Mouse (Mus musculus) midbrain, embryonic 14.5 days (tissue): ENCODE results near the gene 1700001O22Rik. TPM values are rescaled to one million over a fixed set of nuclear protein-coding genes. Genes with fewer than 3 reads are reported as not detected.

Source experiments
- ATAC-seq: fragments of 200-750 bp; cut with Nextera tagmentation; 2 replicates; pipeline ENCODE4 v1.8.0; 2017; ENCODE audit warnings: moderate number of reproducible peaks, moderate library complexity; ENCODE audit not compliant: low FRiP score, low TSS enrichment
- DNase-seq: peaks from one replicate; pipeline ENCODE4 v3.0.0-alpha.2; 2015
- H3K27ac ChIP-seq: fragments of 300-500 bp; sonication (generic); replicated peaks from 2 replicates; pipeline ENCODE4 v1.5.1; 2014; ENCODE audit warnings: mild to moderate bottlenecking, low read depth, low read length, moderate library complexity
- H3K27me3 ChIP-seq: fragments of 300-500 bp; sonication (generic); 2 replicates; pipeline ENCODE4 v1.6.1; 2014; ENCODE audit warnings: low read length, control low read depth, mixed read lengths; ENCODE audit not compliant: control insufficient read depth, insufficient read depth
- H3K36me3 ChIP-seq: fragments of 300-500 bp; sonication (generic); 2 replicates; pipeline ENCODE4 v1.6.1; 2014; ENCODE audit warnings: low read length, control low read depth; ENCODE audit not compliant: control insufficient read depth, insufficient read depth
- H3K4me1 ChIP-seq: fragments of 300-500 bp; sonication (generic); 2 replicates; pipeline ENCODE4 v1.6.1; 2014; ENCODE audit warnings: mild to moderate bottlenecking, antibody characterized with exemption, low read length, control low read depth; ENCODE audit not compliant: control insufficient read depth, insufficient read depth
- H3K4me2 ChIP-seq: fragments of 300-500 bp; sonication (generic); 2 replicates; pipeline ENCODE4 v1.6.1; 2014; ENCODE audit warnings: mild to moderate bottlenecking, low read length, moderate library complexity
- H3K4me3 ChIP-seq: fragments of 300-500 bp; sonication (generic); replicated peaks from 2 replicates; pipeline ENCODE4 v1.5.1; 2014; ENCODE audit warnings: low read depth, low read length
- H3K9ac ChIP-seq: fragments of 300-500 bp; sonication (generic); replicated peaks from 2 replicates; pipeline ENCODE4 v1.6.1; 2014; ENCODE audit warnings: mild to moderate bottlenecking, low read length, moderate library complexity
- H3K9me3 ChIP-seq: fragments of 300-500 bp; sonication (generic); 2 replicates; pipeline ENCODE4 v1.6.1; 2016; ENCODE audit warnings: low read length, control low read depth, mixed read lengths; ENCODE audit not compliant: control insufficient read depth
- WGBS: fragments of 180-500 bp; shearing (Covaris S2); extraction: QIAGEN DNeasy Blood & Tissue Kit; methylation state at CpG from one replicate; pipeline ENCODE4 v1.1.7; 2014; 5-methylcytosine and 5-hydroxymethylcytosine counted together
- polyA plus RNA-seq: library from polyadenylated mRNA; unstranded; fragments of >200 nt; fragmentation: Nextera tagmentation; extraction: Ambion mirVana; gene quantifications from 2 replicates; pipeline ENCODE4 v1.2.1, GENCODE M21; 2014

The 1700001O22Rik gene
- polyA plus RNA-seq, 1 experiment from 2014 or later: 0.87 TPM

DNA sequence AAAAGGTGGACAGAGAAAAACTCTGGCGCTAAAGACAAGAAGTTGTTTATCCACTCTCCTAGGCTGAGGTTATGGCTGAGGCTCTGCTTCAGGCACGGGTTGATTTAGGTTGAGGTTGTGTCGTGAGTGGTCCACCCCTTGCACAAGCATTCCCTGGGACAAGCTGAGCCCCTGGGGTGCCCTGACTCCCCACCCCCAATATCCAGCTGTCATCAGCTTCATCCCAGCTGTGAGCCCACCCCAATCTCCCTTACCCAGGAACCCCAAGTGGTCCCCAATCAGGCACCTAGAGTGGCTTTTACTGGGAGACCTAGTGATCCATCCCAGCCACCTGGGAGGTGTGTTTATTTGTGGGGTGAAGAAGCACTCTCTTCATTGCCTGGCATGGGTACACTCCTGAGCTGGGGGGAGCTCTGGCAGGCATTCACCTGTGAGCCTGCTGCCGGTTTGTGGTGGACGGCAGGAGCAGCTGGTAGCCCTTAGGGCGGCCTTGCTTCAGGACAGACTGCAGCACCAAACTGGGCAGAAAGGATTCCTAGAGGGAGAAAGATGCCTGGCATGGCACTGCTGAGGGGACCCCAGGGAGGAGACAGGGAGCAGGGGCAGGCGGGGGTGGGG is 8.1 kb downstream of the 1700001O22Rik start:
- Histone ChIP-seq H3K4me1 (peaks cover 24% of the 10 kb centered on the region), H3K9me3 (no peaks in the 10 kb centered on the region), H3K4me3 (no peak overlapping the region), H3K36me3 (no peaks in the 10 kb centered on the region), H3K9ac (no peak overlapping the region), H3K27ac (peak overlapping the region; percentile 72; the same call in 1 of the 2 replicates), H3K27me3 (0 out of 2 replicates have a peak, but pooled peaks cover 2% of the 10 kb centered on the region), H3K4me2 (peak overlapping the region; percentile 65; the same call in 1 of the 2 replicates)
- ATAC-seq (no peak), DNase-seq (no peak)
- WGBS: 49% methylated on average over 7 of the region's 7 CpGs

DNA sequence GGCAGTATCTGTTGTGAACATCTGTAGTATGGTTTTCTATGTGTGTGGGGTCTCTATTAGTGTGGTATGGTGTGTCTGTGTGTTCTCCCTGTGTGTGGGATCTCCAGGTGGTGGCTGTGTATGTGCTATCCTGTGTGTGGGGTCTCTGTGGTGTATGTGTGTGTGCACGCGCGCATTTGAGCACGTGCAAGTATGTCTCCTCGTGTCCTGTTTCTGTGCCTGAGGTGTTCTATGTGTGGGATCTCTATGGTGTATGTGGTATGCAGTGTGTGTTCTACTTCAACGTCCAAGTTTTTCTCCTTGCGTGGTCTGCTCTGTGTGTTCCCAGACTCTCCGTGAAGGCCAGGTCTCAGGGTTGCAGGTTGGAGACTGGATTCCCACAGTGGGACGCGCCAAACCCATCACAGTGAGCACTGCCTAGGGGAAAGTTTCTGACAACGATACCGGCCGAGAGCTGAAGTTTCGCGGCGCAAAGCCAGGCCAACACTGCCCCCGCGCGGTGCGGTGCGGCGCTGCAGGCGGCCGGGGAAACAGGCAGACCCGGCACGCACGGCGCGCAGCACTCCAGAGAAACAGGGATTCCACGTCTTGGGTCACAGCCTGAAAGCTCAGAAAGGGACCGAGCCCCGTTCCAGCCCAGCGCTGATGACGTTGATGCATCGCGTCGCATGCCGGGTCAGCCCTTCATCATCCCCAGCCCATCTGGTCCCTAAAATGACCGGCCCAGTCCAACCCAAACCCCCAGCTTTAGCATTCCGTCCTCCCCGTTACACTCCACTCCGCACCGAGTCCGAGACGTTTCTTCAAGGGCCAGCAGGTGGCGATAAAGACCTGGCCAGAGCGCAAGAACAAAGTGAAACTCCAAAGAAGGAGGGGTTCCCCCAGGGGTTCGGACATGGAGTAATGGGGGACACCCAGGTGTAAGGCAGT is 9.0 kb downstream of the 1700001O22Rik start:
- Histone ChIP-seq H3K4me2 (peak overlapping the region; percentile 65), H3K36me3 (no peaks in the 10 kb centered on the region), H3K9ac (peak overlapping the region; percentile 46; the same call in 1 of the 2 replicates), H3K27ac (peak overlapping the region; percentile 82), H3K27me3 (0 out of 2 replicates have a peak, but pooled peaks cover under 1% of the 10 kb centered on the region), H3K9me3 (no peaks in the 10 kb centered on the region), H3K4me1 (peaks cover 24% of the 10 kb centered on the region), H3K4me3 (peak overlapping the region; percentile 32)
- WGBS: 6% methylated on average over 48 of the region's 48 CpGs
- peak; percentile 95 for DNase-seq
- peak; percentile 73; the same call in 1 of the 2 replicates for ATAC-seq

DNA sequence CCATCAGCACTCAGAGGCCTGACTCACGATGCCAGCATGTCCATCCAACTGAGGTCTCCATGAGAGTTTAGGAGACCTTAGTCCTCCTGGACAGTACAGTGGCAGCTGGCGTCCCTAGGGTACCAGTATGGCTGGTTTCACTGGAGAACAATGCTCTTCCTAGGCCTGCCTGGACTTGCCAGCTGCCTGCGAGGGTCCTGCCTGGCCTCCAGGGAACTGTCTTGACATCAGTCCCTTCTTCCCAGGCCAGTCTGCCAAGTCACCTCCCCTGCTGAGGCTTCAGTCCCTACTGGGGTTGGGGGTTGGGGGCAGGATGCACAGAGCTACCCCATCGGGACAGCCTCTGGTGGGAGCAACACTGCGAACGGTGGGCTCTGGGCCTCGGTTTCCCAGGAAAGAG is 11.4 kb downstream of the 1700001O22Rik start:
- Histone ChIP-seq H3K4me2 (no peak overlapping the region), H3K27me3 (no peaks in the 10 kb centered on the region), H3K4me1 (peaks cover 27% of the 10 kb centered on the region), H3K9ac (no peak overlapping the region), H3K9me3 (no peaks in the 10 kb centered on the region), H3K36me3 (no peaks in the 10 kb centered on the region), H3K4me3 (no peak overlapping the region), H3K27ac (no peak overlapping the region)
- ATAC-seq: no peak
- WGBS: 82% methylated on average over 7 of the region's 7 CpGs
- DNase-seq: no peak

DNA sequence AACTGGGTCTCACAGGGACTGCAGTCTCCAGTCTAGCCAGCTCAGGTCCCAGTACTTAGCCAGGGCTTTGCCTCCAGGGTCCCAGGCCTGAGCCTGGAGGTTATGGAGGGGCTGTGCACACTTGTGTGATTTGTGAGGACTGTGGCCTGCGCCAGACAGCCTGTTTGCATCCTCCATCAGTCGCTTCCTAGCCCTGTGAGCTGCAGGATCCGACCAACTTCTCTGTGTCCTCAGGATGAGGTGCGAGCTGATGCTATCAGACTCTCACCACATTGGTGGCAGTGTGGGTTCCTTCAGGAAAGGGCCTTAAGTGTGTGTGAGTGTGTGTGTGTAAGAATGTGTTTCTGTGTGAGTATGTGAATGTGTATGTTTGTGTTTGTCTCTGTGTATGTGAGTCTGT is 16.0 kb downstream of the 1700001O22Rik start:
- Histone ChIP-seq H3K4me3 (no peak overlapping the region), H3K4me2 (no peak overlapping the region), H3K27ac (0 out of 2 replicates have a peak overlapping the region, but pooled peaks have one; percentile 60), H3K9ac (peak overlapping the region; percentile 27; the same call in 1 of the 2 replicates), H3K4me1 (peaks cover 30% of the 10 kb centered on the region), H3K36me3 (no peaks in the 10 kb centered on the region), H3K27me3 (no peaks in the 10 kb centered on the region), H3K9me3 (no peaks in the 10 kb centered on the region)
- 60% methylated on average over 4 of the region's 4 CpGs for WGBS
- no peak for ATAC-seq
- no peak for DNase-seq

DNA sequence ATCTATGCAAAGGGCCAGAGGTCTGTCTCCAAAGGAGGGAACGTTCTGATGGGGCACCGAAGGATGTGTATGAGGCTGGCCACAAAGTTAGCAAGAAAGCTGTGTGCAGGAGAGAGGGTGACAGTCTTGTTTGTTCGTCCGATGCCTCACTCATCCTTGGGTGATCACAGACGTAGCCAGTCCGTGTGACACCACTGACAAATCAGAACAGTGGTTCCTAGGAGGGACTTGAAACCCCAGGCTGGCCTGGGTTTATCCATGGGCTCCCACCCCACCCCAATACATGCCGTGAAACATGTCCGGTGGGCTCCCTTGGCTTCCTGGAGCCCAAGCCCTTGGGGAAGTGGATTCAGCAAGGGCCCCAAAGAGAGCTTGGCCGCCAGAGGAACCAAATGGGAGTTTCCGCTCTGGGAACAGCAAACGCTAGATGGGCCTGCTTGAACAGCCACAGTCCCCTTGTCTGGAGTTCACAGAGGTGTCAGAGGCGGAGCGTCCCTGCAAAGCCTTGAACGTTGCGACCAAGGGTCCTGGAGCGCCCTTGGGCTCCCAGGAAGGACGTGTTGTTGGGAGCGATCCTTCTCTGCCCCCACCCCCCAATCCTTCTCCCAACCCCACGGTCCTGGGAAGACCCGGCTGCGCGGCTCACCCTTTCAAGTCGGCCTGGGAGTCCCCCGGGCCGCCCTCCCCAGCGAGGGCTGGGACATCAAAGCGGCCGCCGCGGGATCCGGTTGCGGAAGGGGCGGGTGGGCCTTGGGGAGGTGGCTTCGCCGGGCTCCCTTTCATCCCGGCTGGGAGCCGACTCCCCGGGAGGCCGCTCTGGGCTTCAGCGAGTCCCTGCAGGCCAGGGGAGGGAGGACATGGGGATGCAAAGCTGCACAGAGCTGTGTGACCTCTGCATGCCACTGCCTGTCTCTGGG is 19.1 kb downstream of the 1700001O22Rik start:
- Histone ChIP-seq H3K9me3 (no peaks in the 10 kb centered on the region), H3K27me3 (no peaks in the 10 kb centered on the region), H3K4me3 (no peak overlapping the region), H3K4me2 (peak overlapping the region; percentile 49), H3K27ac (0 out of 2 replicates have a peak overlapping the region, but pooled peaks have one; percentile 38), H3K9ac (peak overlapping the region; percentile 29; the same call in 1 of the 2 replicates), H3K36me3 (no peaks in the 10 kb centered on the region), H3K4me1 (peaks cover 30% of the 10 kb centered on the region)
- WGBS: 9% methylated on average over 40 of the region's 40 CpGs
- DNase-seq: peak; percentile 64
- peak; percentile 41; the same call in 1 of the 2 replicates for ATAC-seq

DNA sequence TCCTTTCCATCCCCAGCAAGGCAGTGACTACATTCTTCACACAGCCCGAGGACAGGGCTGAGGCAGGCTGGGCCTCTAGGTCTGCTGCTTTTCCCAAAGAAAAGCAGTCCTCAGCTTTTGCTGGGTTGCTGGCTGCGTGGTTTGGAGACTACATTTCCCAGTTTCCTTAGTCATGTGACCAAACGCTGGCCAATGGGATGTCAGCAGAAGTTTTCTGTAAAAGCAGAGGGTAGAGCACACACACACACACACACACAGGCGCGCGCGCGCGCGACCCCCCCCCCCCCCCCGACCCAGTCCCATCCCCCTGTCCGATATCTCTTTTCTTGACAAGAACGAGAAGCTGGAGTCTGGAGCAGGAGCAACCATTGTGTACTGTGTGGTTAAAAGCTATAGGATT is 20.1 kb downstream of the 1700001O22Rik start:
- Histone ChIP-seq H3K9me3 (no peaks in the 10 kb centered on the region), H3K4me2 (peak overlapping the region; percentile 49), H3K4me3 (peak overlapping the region; percentile 13), H3K4me1 (peaks cover 30% of the 10 kb centered on the region), H3K27ac (peak overlapping the region; percentile 46), H3K27me3 (no peaks in the 10 kb centered on the region), H3K36me3 (no peaks in the 10 kb centered on the region), H3K9ac (0 out of 2 replicates have a peak overlapping the region, but pooled peaks have one; percentile 32)
- DNase-seq (peak; percentile 86), ATAC-seq (peak; percentile 71; the same call in 1 of the 2 replicates)
- WGBS: under 1% methylated on average over 13 of the region's 13 CpGs

DNA sequence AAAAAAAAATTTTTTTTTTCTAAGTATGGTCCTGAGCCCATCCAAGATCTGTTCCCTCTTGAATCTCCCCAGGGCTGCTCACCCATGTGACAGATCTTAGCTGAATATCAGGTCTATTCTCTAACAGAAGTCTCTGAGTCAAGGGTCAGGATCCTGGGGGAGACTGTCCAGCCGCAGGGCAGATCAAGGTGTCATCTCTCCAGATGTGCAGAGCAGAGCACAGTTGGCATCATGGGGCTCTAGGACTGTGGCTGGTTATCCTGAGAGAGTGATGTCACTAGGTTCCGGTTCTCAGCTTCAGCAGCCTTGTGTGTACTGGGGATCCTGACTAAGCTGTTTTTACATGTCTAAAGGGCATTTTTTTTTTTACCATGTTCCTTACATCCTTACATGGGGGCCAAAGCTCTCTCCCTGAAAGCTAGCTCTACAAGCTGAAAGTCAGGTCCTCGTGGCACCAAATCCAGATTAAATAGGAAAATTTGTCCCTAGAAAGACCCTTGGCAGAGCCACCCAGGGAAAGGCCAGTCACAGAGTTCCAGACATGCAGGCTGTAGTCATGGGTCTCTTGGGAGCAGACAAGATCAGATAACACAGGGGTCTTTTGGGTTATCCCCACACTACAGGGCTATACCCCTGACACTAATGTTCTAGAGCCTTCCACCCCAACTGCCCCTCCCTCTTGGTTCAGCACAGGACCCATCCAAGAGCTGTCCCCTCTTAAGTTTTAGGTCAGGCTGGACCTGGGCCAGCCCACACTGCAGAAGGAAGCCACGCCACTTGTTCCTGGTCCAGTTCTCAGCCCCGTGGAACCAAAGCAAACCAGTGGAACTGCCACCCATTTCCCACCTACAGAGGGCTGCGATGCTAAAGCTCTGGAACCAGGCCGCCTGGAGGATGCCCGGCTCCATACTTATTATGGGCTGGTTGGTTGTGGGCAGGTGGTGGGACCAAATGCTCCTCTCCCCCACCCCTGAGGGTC is 20.9 kb downstream of the 1700001O22Rik start:
- DNase-seq: no peak
- 0 out of 2 replicates have a peak overlapping the region, but pooled peaks have one; percentile 32 for H3K9ac ChIP-seq
- H3K4me2 ChIP-seq: peak overlapping the region; percentile 49
- peaks cover 28% of the 10 kb centered on the region for H3K4me1 ChIP-seq
- H3K27me3 ChIP-seq: no peaks in the 10 kb centered on the region
- no peaks in the 10 kb centered on the region for H3K36me3 ChIP-seq
- H3K27ac ChIP-seq: peak overlapping the region; percentile 46
- peak; percentile 4; the same call in 1 of the 2 replicates for ATAC-seq
- H3K4me3 ChIP-seq: no peak overlapping the region
- 77% methylated on average over 8 of the region's 8 CpGs for WGBS
- H3K9me3 ChIP-seq: no peaks in the 10 kb centered on the region
